ENCODE assay signal across 21 mouse cellular contexts in the genomic region with DNA sequence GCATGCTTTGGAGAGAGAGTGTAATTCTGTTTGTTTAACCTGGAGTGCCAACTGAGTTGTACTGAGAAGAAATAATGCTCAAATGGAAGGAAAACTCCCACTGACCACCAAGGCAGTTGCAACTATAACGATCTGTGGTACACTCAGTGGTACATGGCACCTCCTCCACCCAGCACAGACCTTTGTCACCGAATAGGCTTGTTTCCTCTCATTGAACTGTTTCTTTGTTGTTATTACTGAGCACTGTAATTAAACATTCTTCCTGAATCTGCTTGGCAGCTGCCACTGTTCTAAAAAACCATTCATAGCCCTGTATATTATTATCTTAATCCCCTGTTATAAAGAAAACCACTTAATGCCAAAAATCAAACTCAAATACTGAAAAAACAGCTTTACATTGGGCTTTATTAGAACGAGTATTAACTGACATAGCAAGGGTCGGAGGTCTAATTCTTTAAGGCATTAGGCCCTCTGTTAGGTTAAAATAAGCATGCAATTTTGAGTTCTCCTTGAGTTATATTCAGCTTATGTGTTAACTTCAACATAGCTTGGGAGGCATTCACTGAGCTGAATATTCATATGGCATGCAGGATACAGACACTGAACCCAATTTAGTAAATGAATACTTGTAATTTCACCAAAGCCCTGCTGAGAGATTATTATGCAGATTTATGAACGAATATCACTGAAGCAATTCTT.
A peak's percentile ranks its signal among the peaks of the same experiment; 100 is the strongest.
DNase-seq lines count a peak whose midpoint lies in the region; ATAC-seq and TF ChIP-seq lines count a peak whose summit lies in the region.
"Had no signal": no experiment of that assay in that cellular context is flagged by ENCODE, and none has a peak within 500 bp of the region (broad histone marks: within the 10 kb centered on the region; RNA-seq: fewer than 3 reads in every experiment).

No protein-coding gene starts in this region.

- ATAC-seq in frontal cortex, adult (ENCODE audit: low TSS enrichment), result peak; percentile 83
- ATAC-seq in lung, embryonic 14.5 days (ENCODE audit: insufficient read depth), result no peak
- ATAC-seq in forebrain, embryonic 12.5 days (ENCODE audit: low FRiP score), result peak; percentile 77
- peak; percentile 42 for ATAC-seq in midbrain, embryonic 16.5 days

- no peak overlapping the region for H3K27ac ChIP-seq in lung, embryonic 14.5 days (ENCODE audit: low read depth)
- H3K27ac ChIP-seq in forebrain, embryonic 12.5 days, result no peak overlapping the region
- H3K27ac ChIP-seq in midbrain, embryonic 16.5 days (ENCODE audit: low read length), result no peak overlapping the region
- H3K27ac ChIP-seq: embryonic facial prominence, embryonic 12.5 days; limb, embryonic 15.5 days; liver, embryonic 15.5 days; neural tube, embryonic 15.5 days had no signal

- H3K4me2 ChIP-seq in lung, embryonic 14.5 days, result no peak overlapping the region
- H3K4me2 ChIP-seq in forebrain, embryonic 12.5 days, result no peak overlapping the region
- no peak overlapping the region for H3K4me2 ChIP-seq in midbrain, embryonic 16.5 days (ENCODE audit: low read length)
- H3K4me2 ChIP-seq: embryonic facial prominence, embryonic 12.5 days; limb, embryonic 15.5 days; liver, embryonic 15.5 days; neural tube, embryonic 15.5 days had no signal

- H3K4me3 ChIP-seq in lung, embryonic 14.5 days (ENCODE audit: low read depth, low read length), result no peak overlapping the region
- H3K4me3 ChIP-seq in forebrain, embryonic 12.5 days (replicated peaks), result no peak overlapping the region
- H3K4me3 ChIP-seq in midbrain, embryonic 16.5 days (ENCODE audit: low read depth, low read length), result no peak overlapping the region
- H3K4me3 ChIP-seq: embryonic facial prominence, embryonic 12.5 days; erythroblast, embryonic 14.5 days; limb, embryonic 15.5 days; liver, embryonic 15.5 days; megakaryocyte, embryonic 14.5 days; neural tube, embryonic 15.5 days had no signal

- TF ChIP-seq CTCF in lung, embryonic 14.5 days (IDR thresholded peaks at IDR 0.05; ENCODE audit: low read depth), result no peak

- H3K27me3 ChIP-seq in lung, embryonic 14.5 days (ENCODE audit: insufficient read depth, low read length), result no peaks in the 10 kb centered on the region
- H3K27me3 ChIP-seq in forebrain, embryonic 12.5 days, result no peaks in the 10 kb centered on the region
- H3K27me3 ChIP-seq in midbrain, embryonic 16.5 days (ENCODE audit: control insufficient read depth, insufficient read depth, low read depth, low read length), result no peaks in the 10 kb centered on the region
- H3K27me3 ChIP-seq: embryonic facial prominence, embryonic 12.5 days; limb, embryonic 15.5 days; liver, embryonic 15.5 days; megakaryocyte, embryonic 14.5 days; neural tube, embryonic 15.5 days had no signal

- intact Hi-C loops in heart, postnatal 25 days (cut with DNase I), result no loop called here

- DNase-seq in frontal cortex, postnatal 36 days (ENCODE audit: low spot score in 2 of 2), result no peak
- peak; percentile 16 for DNase-seq in lung, embryonic 14.5 days
- DNase-seq in lung, postnatal 25 days (ENCODE audit: low spot score), result no peak
- DNase-seq in heart, postnatal 25 days (ENCODE audit: low spot score), result no peak
- no peak for DNase-seq in cerebellum, postnatal 10 days
- DNase-seq: adrenal gland, postnatal 14 days; gastrocnemius, postnatal 36 days; lung, postnatal 14 days; right cerebral cortex, postnatal 14 days; thymus, adult 18-20 months; thymus, postnatal 4 days had no signal

- 72% methylated on average over 5 of the region's 5 CpGs for WGBS in lung, embryonic 14.5 days
- WGBS in forebrain, embryonic 12.5 days, result 20% methylated on average over 5 of the region's 5 CpGs
- 29% methylated on average over 5 of the region's 5 CpGs for WGBS in midbrain, embryonic 16.5 days

- H3K36me3 ChIP-seq in lung, embryonic 14.5 days (ENCODE audit: insufficient read depth), result no peaks in the 10 kb centered on the region
- H3K36me3 ChIP-seq in forebrain, embryonic 12.5 days (replicated peaks), result no peaks in the 10 kb centered on the region
- no peaks in the 10 kb centered on the region for H3K36me3 ChIP-seq in midbrain, embryonic 16.5 days (ENCODE audit: control insufficient read depth, insufficient read depth, low read length)
- H3K36me3 ChIP-seq: embryonic facial prominence, embryonic 12.5 days; G1E; limb, embryonic 15.5 days; liver, embryonic 15.5 days; neural tube, embryonic 15.5 days had no signal

- H3K9me3 ChIP-seq in lung, embryonic 14.5 days (ENCODE audit: low read depth, low read length), result no peaks in the 10 kb centered on the region
- no peaks in the 10 kb centered on the region for H3K9me3 ChIP-seq in forebrain, embryonic 12.5 days
- no peaks in the 10 kb centered on the region for H3K9me3 ChIP-seq in midbrain, embryonic 16.5 days (replicated peaks; ENCODE audit: control insufficient read depth, low read length, poor library complexity, severe bottlenecking)
- H3K9me3 ChIP-seq: embryonic facial prominence, embryonic 12.5 days; G1E; limb, embryonic 15.5 days; liver, embryonic 15.5 days; neural tube, embryonic 15.5 days had no signal

- no peak overlapping the region for H3K9ac ChIP-seq in lung, embryonic 14.5 days
- H3K9ac ChIP-seq in forebrain, embryonic 12.5 days, result no peak overlapping the region
- H3K9ac ChIP-seq in midbrain, embryonic 16.5 days (ENCODE audit: low read depth, low read length), result no peak overlapping the region
- H3K9ac ChIP-seq: embryonic facial prominence, embryonic 12.5 days; limb, embryonic 15.5 days; liver, embryonic 15.5 days; neural tube, embryonic 15.5 days had no signal

- H3K4me1 ChIP-seq in lung, embryonic 14.5 days (ENCODE audit: insufficient read depth), result no peaks in the 10 kb centered on the region
- H3K4me1 ChIP-seq in forebrain, embryonic 12.5 days, result no peaks in the 10 kb centered on the region
- H3K4me1 ChIP-seq in midbrain, embryonic 16.5 days (ENCODE audit: control insufficient read depth, insufficient read depth, low read length), result 0 out of 2 replicates have a peak, but pooled peaks cover 2% of the 10 kb centered on the region
- H3K4me1 ChIP-seq: embryonic facial prominence, embryonic 12.5 days; limb, embryonic 15.5 days; liver, embryonic 15.5 days; megakaryocyte, embryonic 14.5 days; neural tube, embryonic 15.5 days had no signal
